Mouse (Mus musculus) liver, embryonic 14.5 days (tissue): ENCODE results near the gene Tmem56. TPM values are rescaled to one million over a fixed set of nuclear protein-coding genes. Genes with fewer than 3 reads are reported as not detected.

Source experiments
- ATAC-seq: fragments of 200-750 bp; cut with Nextera tagmentation; 2 replicates; pipeline ENCODE4 v1.8.0; 2017; ENCODE audit warnings: moderate number of reproducible peaks, mild to moderate bottlenecking, moderate library complexity; ENCODE audit not compliant: insufficient read depth
- DNase-seq, 3 experiments: peaks; one replicate each; pipeline ENCODE4 v3.0.0-alpha.2; 2012 to 2013; ENCODE audit warnings: low read depth in 3 of 3, low spot score in 3 of 3
- H3K27ac ChIP-seq: fragments of 300-500 bp; sonication (generic); 2 replicates; pipeline ENCODE4 v1.5.1; 2014; ENCODE audit warnings: moderate library complexity, mild to moderate bottlenecking, control low read depth, inconsistent platforms
- H3K27me3 ChIP-seq: fragments of 300-500 bp; sonication (generic); 2 replicates; pipeline ENCODE4 v1.6.1; 2014; ENCODE audit warnings: mild to moderate bottlenecking, low read length, moderate library complexity; ENCODE audit not compliant: control insufficient read depth, insufficient read depth
- H3K36me3 ChIP-seq: fragments of 300-500 bp; sonication (generic); replicated peaks from 2 replicates; pipeline ENCODE4 v1.6.1; 2014; ENCODE audit warnings: low read depth; ENCODE audit not compliant: control insufficient read depth, insufficient read depth
- H3K4me1 ChIP-seq, 2 experiments: fragments of 200-500 bp in 1 of 2; fragments of 300-500 bp in 1 of 2; sonication (generic) in 1 of 2; replicated peaks; 2 replicates each; pipeline ENCODE4 v1.6.1; 2012 to 2014; ENCODE audit warnings: antibody characterized with exemption in 1 of 2, inconsistent platforms in 1 of 2, low read length in 1 of 2; ENCODE audit not compliant: control insufficient read depth in 2 of 2, insufficient read depth in 2 of 2
- H3K4me2 ChIP-seq: fragments of 300-500 bp; sonication (generic); 2 replicates; pipeline ENCODE4 v1.6.1; 2014; ENCODE audit warnings: low read depth, mild to moderate bottlenecking, control low read depth, moderate library complexity
- H3K4me3 ChIP-seq, 2 experiments: fragments of 200-500 bp in 1 of 2; fragments of 300-500 bp in 1 of 2; sonication (generic) in 1 of 2; 2 replicates each; pipeline ENCODE4 v1.5.1; 2012 to 2014; ENCODE audit warnings: low read depth in 2 of 2, low read length in 2 of 2, mild to moderate bottlenecking in 2 of 2, control low read depth in 1 of 2, inconsistent platforms in 1 of 2, moderate library complexity in 1 of 2; ENCODE audit not compliant: insufficient read depth in 1 of 2
- H3K9ac ChIP-seq: fragments of 300-500 bp; sonication (generic); replicated peaks from 2 replicates; pipeline ENCODE4 v1.6.1; 2014; ENCODE audit warnings: mild to moderate bottlenecking, control low read depth, moderate library complexity
- H3K9me3 ChIP-seq: fragments of 300-500 bp; sonication (generic); 2 replicates; pipeline ENCODE4 v1.6.1; 2016; ENCODE audit warnings: low read length, mixed read lengths; ENCODE audit not compliant: control insufficient read depth
- CTCF ChIP-seq: IDR thresholded peaks from 2 replicates; pipeline ENCODE4 v1.5.1; 2016; ENCODE audit warnings: antibody characterized with exemption, low read depth, control low read depth
- EP300 ChIP-seq: IDR thresholded peaks from 2 replicates; pipeline ENCODE4 v1.6.1; 2016; ENCODE audit warnings: antibody characterized with exemption, low read depth
- WGBS: fragments of 180-500 bp; shearing (Covaris S2); extraction: QIAGEN DNeasy Blood & Tissue Kit; methylation state at CpG from one replicate; pipeline ENCODE4 v1.1.7; 2014; ENCODE audit not compliant: insufficient replicate concordance; 5-methylcytosine and 5-hydroxymethylcytosine counted together
- polyA plus RNA-seq, 2 experiments: library from polyadenylated mRNA; depleted of rRNA in 1 of 2; stranded (reverse) in 1 of 2; unstranded in 1 of 2; fragments of >200 nt; fragmentation: Nextera tagmentation in 1 of 2; extraction: Ambion mirVana in 1 of 2; gene quantifications; 2 replicates each; pipeline versions ENCODE4 v1.2.1 to v1.2.3; 2012 to 2014

The Tmem56 gene
- polyA plus RNA-seq, 2 experiments: 13.5 to 25.3 TPM

DNA sequence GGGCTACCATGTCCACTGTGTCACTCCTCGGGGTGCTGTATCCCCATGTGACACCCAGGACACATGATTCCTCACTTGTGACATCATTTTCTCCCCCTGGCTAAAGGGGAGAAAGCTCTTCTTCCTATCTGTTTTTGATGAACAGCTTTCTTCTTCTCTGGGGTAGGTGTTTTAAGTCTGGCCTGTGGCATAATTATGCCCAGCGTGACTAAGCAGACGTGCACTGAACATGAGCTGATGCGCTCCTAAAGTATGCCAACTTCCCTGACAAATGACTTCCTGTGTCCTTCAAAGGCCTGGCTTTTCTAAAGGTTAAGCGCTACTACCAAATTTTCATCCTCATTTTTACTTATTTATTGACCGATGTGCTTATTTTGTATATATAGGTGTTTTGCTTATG is 65.9 kb downstream of the Tmem56 start:
- Histone ChIP-seq H3K36me3 (peaks cover 33% of the 10 kb centered on the region), H3K27me3 (no peaks in the 10 kb centered on the region)
- WGBS: 86% methylated on average over 6 of the region's 6 CpGs

GRCm38 (mm10) chr3:121213501-121213900 is 69.4 kb downstream of the Tmem56 start:
- TF ChIP-seq CTCF (no peak), EP300 (no peak)
- no peak overlapping the region for H3K4me3 ChIP-seq
- H3K9me3 ChIP-seq: no peaks in the 10 kb centered on the region
- no peak overlapping the region for H3K27ac ChIP-seq
- H3K27me3 ChIP-seq: no peaks in the 10 kb centered on the region
- H3K36me3 ChIP-seq: peaks cover 29% of the 10 kb centered on the region
- ATAC-seq: no peak
- no peak overlapping the region for H3K4me2 ChIP-seq
- no peak overlapping the region for H3K9ac ChIP-seq
- H3K4me1 ChIP-seq: no peaks in the 10 kb centered on the region; a peak in 1 of 4 replicates
- 78% methylated on average over 3 of the region's 3 CpGs for WGBS
- no peak for DNase-seq

More for the DNA sequence above, 65.9 kb downstream of the Tmem56 start:
- Histone ChIP-seq H3K27ac (no peak overlapping the region), H3K4me3 (no peak overlapping the region), H3K4me1 (peaks cover 8 to 12% of the 10 kb centered on the region in 2 experiments), H3K9ac (no peak overlapping the region), H3K9me3 (no peaks in the 10 kb centered on the region), H3K4me2 (no peak overlapping the region)
- ATAC-seq: no peak
- TF ChIP-seq CTCF: no peak
- TF ChIP-seq EP300: no peak
- DNase-seq: no peak

GRCm38 (mm10) chr3:121212156-121212555 is 70.7 kb downstream of the Tmem56 start:
- Histone ChIP-seq H3K9ac (no peak overlapping the region), H3K9me3 (no peaks in the 10 kb centered on the region), H3K36me3 (peaks cover 24% of the 10 kb centered on the region), H3K4me1 (no peaks in the 10 kb centered on the region; a peak in 1 of 4 replicates), H3K4me2 (no peak overlapping the region), H3K4me3 (no peak overlapping the region), H3K27ac (no peak overlapping the region), H3K27me3 (no peaks in the 10 kb centered on the region)
- WGBS: 10% methylated on average over 1 of the region's 1 CpGs
- DNase-seq (no peak), ATAC-seq (no peak)
- TF ChIP-seq CTCF: peak; percentile 51
- no peak for TF ChIP-seq EP300

GRCm38 (mm10) chr3:121208994-121209393 is 73.9 kb downstream of the Tmem56 start:
- Histone ChIP-seq H3K4me3 (no peak overlapping the region), H3K9me3 (no peaks in the 10 kb centered on the region), H3K27me3 (no peaks in the 10 kb centered on the region), H3K27ac (no peak overlapping the region), H3K9ac (no peak overlapping the region), H3K4me1 (no peaks in the 10 kb centered on the region; a peak in 1 of 4 replicates), H3K36me3 (peaks cover 26% of the 10 kb centered on the region), H3K4me2 (no peak overlapping the region)
- DNase-seq: no peak
- no peak for TF ChIP-seq CTCF
- no peak for ATAC-seq
- 86% methylated on average over 5 of the region's 5 CpGs for WGBS

DNA sequence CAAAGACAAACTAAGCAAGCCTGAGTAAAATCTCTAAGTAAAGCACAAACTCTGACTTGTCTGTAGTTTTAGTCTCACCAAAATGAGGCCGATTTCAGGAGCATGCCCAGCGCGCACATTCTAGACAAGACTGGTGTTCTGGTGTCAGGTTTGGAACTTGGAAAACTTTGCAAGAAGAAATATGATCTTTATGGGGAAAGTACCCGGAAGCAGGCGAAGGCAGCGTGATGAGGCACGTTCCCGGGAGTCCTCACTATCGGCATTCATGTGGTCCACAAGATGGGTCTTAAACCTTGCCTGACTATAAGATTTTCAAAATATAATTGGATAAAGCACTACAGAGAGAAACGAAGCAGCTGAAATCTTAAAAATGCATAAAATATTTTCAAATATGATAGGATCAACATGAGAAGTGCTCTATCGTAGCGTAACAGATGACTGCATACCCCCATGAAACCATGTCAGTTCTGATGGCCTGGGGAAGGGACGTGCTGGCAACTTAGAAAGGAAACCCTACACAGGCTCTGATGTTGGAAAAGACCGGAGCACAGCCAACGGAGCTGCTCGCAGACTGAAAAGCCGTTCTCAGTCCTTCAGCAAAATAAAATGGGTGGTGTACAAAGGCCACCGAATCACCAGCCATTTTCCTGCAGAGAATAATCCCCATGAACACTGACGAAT is 76.6 kb downstream of the Tmem56 start:
- TF ChIP-seq EP300 (no peak), CTCF (no peak)
- no peak for ATAC-seq
- H3K4me3 ChIP-seq: no peak overlapping the region
- no peak overlapping the region for H3K4me2 ChIP-seq
- peaks cover 26% of the 10 kb centered on the region for H3K36me3 ChIP-seq
- H3K27me3 ChIP-seq: no peaks in the 10 kb centered on the region
- H3K9ac ChIP-seq: no peak overlapping the region
- WGBS: 92% methylated on average over 19 of the region's 19 CpGs
- no peak overlapping the region for H3K27ac ChIP-seq
- DNase-seq: no peak
- peaks cover 10 to 18% of the 10 kb centered on the region in 2 experiments for H3K4me1 ChIP-seq
- no peaks in the 10 kb centered on the region for H3K9me3 ChIP-seq
